Mouse (Mus musculus) cerebellum, postnatal 14 days (tissue): ENCODE measurements around the gene Crygn.

Experiments
- DNase-seq, 2 experiments: peaks; one replicate each; pipeline ENCODE4 v3.0.0; 2021; ENCODE audit warnings: mixed read lengths in 2 of 2

The Crygn gene

DNA sequence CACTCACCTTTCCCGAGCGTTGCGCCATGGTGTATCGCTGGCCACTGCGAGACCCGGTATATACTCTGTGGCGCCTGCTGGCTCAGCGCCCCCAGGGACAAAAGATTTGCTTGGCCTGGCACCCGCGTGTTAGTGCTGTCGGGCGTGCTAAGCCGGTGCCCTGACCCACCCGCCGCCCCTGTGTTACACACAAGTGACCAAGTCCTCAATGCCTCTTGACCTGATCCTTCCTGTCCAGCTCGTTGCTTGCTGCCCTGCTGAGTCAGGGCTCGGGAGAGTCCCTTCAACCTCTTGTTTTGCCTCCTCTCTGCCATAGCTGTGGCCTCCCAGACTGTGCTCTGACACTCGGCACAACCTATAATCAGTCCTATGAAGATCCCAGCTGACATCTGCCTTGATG lies at the start of gene Crygn:
Gene Crygn, minus strand, starts transcription at position 193 of the 400 bp plus-strand sequence.
- DNase-seq, result no peak

DNA sequence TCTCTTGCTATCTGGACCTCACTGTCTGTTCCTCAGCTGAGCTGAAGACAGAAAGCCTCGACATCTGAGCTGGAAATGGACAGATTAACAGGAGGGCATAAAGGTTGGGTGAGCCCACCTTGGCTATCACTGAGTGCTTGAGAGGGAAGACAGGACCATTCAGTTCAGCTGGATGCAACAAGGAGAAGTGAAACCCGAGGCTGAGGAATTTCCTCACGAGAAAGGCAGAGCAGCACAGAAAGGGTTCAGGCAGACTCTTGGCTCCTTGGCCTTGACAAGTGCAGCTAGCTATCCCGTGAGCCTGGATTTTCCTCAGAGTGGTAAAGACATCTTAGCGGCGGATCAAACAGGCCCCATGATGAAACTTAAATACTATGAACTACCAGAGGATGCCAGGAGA lies 47.4 kb upstream of the Crygn start:
- DNase-seq, result no peak

DNA sequence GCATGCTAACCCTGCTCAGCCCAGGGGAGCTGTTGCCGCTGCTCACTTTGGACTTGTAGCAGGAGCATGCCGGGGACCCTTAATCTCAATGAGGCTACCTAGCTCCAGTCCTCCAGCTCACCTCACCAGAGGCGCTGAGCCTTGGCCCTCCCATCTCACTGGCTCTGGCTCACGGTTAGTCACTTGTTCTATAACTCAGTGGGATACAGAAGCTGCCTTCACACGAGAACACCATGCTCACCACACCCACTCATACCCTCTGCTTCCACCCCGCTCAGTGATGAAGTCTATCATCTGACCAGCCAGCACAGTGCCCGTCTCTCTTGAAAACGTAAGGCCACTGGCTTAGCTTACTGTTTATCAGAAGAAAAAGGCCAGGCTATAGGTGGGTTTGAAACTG lies 46.9 kb upstream of the Crygn start:
- no peak for DNase-seq

DNA sequence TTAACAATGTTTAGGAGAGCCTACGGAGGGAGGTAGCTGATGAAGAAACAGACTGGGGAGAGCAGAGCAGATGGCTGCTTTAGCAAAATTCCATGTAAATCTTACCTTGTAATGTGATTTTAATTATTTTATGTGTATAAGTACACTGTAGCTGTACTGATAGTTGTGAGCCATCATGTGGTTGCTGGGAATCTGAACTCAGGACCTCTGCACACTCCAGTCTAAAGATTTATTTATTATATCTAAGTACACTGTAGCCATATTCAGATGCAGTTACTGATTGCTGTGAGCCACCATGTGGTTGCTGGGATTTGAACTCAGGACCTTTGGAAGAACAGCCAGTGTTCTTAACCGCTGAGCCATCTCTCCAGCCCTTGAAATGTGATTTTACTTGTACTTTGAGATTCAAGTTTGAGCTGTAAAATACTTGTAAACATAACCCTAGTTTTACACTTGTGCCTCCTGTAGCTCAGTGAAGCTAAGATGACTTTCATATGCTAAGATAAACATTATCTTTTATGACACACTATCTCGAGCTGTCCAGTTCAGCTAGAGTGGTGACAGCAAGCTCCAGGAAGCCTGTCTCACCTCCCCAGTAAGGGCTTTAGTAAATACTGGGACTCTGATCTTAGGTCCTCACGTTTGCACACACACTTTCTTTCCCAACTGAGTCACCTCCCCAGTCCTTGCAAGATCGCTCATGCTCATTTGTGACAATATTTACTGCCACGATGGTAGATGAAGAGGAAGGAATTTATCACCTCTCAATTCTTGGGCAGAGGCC lies 44.2 kb upstream of the Crygn start:
- DNase-seq, result no peak

DNA sequence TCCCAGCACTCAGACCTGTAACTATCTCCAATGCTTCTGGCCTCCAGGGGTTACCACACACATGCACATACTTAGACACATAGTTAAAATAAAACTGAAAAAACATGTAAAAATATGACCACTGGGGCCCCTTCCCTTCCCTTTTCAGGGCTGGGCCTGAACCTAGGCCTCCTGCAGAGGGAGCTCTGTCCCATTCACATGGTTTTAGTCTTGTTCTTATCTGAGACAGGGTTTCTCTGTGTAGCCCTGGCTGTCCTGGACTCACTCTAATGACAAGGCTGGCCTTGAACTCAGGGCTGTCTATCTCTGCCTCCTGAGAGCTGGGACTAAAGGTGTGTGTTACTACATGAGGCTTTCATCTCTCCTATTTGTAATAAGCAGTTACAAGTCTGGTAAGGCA lies 42.6 kb upstream of the Crygn start:
- no peak for DNase-seq

DNA sequence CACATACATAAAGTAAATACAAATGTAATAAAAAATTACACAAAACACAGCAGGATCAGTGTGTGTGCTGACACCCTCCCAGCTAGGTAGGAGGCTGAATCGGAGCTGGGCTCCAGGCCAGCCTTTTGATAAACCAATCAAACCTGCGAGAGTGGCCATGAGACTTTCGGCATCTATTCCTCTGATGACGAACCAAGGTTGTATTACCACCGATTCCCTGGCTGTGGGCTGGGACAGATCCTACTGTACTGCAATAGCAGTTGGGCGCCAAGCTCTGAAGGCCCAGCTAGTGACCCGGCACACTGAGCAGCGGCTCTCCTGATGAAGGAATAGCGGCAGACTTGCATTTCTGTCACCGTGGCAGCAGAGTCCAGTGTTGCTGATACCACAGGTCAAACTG lies 40.8 kb upstream of the Crygn start:
- no peak for DNase-seq

DNA sequence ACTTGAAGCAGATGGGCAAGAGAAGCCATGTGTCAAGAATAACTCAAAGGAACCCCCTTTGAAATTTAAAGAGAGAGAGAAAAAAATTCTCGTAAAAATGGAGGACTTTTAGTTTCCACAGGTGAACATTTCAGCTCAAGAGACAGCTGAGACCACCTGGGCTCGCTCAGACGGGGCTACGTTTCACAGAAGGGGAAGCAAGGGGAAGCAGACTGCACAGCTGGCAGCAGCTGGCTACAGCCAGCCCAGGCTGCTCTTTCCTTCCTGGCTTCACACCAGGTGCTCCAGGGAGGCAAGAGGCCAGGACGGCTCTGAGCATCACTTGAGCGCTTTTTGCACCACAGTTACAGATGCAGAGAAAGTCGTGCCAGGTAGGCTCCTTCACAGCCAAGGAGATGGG lies 40.0 kb upstream of the Crygn start:
- DNase-seq, result no peak

DNA sequence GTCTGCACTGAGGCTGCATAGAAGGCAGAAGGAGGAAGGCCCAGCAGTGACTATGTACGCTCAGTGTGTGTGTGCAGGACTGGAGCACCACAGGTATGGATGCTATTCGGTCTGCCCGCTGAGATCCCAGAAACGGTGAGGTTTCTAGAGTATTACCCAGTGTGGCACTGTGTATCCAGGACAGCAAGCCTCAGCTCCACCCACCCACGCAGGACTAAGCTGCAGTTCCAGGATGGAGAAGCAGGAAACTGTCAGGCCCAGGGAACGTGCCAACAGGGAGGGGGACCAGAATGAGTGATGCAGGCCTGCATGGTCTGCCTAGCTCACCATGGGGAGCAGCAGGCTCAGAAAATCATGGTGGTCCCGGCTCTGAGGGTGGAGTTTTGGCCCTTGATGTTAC lies 35.2 kb upstream of the Crygn start:
- no peak for DNase-seq

DNA sequence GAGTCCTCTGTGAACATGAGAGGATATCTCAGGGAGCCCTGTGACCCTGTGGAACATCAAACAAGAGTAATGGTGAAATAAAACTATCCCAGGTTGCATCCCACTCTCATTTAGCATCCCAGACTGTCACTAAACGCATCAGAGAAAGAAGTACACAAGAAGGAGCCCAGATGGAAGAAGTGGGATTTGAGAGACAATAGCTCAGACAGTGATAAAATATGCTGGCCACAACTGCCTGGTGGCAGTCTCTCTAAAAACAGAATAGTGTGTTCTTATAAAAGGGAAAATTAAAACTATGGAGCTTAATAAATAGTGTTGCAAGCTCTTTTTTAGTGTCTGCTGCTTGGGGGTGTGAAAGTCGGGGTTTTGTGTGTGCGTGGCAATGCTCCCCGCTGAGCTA lies 25.1 kb upstream of the Crygn start:
- no peak for DNase-seq

DNA sequence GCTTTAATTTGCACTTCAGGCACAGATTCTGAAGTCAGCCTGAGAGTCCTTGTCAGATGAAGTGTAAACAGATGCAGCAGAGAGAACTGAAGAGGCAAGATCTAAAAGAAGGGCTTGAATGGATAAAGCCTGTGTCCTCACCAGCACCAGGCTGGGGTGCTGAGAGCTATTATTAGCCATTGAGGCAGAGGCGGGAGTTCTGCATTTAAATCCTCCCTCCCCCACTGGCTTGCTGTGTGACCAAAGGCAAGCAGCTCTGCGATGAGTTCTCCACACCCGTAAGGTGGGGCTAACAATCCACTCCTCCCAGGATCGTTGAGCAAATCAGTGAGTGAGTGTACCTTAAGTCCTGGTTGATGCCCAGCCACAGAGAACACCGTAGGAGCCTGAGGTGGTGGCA lies 23.2 kb upstream of the Crygn start:
- no peak for DNase-seq

DNA sequence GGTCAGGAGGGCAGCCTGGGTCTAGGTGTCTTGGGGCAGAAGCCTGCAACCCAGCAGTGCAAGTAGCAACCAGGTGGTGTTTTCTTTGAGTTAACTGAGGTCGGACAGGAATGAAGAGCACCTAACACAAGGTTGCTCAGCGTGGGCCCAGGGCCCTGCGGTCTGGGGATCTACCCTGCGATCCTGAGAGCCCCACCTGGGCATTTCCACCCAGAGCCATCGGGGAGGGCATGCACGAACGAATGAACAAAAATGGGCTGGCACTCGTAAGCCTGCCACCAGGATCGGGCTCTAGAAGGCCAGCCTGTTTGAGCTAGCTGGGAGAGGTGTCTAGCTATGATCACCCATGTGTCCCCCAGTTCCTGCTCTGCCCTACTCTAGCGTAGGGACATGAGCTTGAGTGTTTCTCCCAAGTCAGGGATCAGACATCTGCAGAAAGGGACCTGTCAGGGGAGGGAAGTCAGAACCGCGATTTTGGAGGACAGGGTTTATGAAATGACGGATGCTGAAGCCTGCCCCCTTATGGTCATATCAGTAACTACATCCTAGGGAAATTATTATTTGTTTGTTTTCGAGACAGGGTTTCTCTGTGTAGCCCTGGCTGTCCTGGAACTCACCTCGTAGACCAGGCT lies 22.2 kb upstream of the Crygn start:
- peak; percentile 61 to 71 for DNase-seq

DNA sequence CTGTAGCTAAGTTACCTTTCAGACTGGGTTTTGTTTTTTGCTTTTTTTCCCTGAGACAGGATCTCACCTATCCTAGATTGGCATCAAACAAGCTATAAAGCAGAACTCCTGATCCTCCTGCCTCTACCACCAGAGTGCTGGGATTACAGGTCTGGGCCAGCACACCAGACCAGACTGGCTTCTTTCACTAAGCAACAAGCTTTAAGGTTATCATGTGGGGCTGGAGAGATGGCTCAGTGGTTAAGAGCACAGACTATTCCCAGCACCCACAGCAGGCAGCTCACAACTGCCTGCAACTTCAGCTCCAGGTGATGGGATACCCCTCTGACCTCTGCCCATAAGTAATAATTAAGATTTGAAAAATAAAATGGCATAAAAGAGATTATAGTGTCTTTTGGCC lies 21.5 kb upstream of the Crygn start:
- DNase-seq, result no peak

DNA sequence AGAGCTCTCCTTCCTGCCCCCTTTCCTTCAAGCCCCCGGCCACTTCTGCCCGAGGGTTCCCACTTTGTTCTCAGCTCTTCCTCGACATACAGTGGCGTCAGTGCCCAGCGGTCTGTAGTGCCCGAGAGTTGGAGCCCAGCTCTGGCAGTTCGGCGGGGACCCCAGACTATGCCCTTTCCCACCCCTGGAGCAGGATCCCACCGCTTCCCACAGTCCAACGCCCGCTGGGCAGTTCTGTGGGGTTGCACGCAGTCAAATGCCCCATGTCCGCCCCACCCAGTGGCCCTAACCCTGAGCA lies 21.0 kb upstream of the Crygn start:
- no peak for DNase-seq

DNA sequence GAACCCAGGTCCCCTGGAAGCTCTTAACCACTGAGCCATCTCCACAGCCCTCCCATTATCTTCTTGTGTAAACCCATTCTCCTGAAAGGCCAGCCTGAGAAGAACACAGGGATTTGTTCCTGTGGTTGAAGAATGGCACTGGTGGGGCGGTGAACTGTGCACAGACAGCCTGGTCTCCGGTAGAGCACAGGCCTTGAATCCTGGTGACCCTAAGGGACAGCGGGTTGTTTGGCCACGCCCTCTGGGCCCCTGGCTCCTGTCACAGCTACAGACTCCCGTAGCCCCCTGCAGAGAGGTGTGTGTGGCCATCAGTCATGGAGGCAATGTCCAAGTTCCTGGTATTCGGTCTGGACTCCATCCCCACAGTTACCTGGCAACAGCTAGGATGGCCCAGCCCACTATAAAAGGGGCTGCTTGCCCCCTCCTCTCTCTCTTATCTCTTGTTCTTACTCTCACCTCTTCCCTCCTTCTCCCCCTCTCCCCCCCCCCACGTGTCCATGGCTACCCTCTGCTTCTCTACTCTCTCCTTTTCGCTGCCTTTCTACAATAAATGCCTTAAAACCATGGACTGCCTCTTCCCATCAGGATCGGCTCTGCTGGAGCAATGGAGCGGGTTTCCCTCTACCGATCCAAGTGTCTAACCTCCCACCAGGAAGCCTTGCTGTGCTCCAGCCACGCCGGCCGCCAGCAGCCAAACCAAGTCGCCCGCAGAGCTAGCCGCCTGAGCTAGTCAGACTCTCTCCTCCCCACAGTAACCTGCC lies 20.5 kb upstream of the Crygn start:
- DNase-seq, result no peak

DNA sequence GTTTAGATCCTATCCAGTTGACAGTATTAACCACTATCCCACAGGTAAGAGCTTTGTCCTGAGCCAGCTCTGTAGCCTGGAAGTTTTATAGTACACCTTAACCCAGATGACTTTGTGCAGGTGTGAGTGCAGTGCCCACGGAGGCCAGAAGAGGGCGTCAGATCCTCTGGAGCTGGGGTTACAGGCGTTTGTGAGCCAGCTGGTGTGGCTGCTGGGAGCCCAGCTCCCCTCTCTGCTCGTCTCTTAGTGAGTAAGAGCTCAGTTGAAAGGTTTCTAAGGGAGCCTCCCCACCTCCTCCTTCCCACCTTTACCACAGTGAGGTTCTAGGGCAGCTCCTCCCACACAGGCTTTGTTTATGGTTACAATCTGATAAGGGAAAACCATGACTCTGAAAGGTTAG lies 18.9 kb upstream of the Crygn start:
- DNase-seq, result no peak

DNA sequence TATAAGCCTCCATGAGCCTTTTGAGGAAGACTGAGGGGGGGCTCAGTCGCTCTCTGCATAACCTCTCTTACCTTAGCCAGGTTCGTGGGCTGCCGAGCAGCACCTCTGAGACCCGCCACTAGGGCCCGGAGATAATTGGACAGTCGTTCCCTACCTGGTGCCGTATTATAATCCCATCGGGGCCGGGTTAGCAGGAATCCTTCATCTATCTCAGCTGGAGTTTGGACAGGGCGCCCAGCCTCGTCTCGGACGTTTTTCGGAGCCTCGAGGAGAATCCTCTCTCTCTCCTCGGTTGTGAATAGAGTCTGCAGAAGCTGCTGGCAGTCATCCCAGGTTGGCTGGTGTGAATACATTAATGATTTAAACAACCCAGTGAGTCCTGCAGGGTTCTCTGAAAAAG lies 16.7 kb upstream of the Crygn start:
- peak; percentile 17 to 26 for DNase-seq

DNA sequence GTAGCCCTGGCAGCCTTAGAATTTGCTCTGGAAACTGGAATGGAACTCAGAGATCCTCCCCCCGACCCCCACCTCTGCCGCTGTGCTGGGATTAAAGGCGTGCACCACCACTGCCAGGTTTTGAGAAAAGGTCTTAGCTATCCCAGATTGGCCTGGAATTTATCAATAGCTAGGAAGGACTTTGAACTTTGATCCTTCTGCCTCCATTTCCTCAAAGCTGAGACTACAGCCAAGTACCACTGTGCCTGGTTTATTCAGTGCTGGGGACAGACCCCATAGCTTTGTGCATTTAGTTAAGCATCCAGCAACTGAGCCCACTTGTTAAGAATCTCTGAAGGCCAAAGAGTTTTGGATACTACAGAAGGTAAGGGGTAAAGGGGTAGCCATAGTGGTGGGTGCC lies 877 bp downstream of the Crygn start:
- DNase-seq, result no peak

DNA sequence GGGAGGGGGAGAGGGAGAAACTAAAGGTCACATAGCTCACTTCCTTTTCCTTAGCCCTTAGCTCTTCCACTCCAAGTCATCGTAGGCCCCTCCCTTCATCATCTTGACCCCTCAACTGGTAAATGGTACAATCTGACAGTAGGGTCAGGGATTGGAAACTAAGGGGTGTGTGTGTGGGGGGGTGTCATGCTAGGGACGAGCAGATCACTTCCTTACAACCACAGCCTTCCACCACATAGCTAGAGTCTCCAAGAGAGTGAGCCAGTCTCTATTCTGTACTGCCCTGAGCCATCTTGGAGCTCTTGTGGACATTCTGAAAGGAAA lies 5.7 kb downstream of the Crygn start:
- DNase-seq, result no peak

DNA sequence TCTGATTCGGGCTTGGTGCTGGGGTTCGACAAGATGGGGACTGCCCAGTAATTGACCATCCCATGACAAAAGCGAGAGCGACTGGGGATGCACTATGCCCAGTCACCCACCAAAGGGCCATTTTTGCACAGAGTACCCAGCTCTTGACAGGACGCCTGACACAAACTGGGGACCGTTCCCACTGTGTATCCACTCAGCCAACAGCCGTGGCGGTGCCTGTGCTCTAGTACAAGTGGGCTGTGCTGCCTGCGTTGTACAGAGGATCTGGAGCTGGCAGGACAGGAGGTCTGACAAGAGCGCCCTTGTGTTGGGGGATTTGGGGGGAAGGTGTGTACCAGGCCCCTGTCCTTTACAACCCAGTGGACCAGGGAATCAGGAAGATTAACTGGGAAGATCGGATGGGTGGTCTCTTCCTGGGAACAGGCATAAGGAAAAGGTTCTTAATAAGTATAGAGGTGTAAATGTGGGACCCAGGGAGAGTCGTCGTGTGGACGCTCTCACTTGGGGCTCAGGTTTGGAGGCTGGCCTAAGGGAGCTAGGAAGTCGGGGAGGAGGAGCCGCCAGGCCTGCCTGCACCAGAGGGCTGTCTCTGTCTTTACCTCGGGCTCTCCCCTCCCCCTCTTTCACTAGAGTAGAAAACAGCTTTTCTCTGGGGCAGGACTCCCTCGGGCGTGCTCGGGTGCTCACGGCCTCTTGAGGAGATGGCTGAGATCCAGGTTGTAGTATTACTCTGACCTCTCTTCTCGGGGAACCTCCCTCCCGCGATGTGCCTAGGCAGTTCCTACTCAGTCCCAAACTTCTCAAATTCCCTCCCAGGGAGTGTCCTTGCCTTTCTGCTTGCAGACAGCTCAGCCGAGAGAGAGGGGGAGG lies 6.3 kb downstream of the Crygn start:
- DNase-seq, result peak; percentile 62 to 69

DNA sequence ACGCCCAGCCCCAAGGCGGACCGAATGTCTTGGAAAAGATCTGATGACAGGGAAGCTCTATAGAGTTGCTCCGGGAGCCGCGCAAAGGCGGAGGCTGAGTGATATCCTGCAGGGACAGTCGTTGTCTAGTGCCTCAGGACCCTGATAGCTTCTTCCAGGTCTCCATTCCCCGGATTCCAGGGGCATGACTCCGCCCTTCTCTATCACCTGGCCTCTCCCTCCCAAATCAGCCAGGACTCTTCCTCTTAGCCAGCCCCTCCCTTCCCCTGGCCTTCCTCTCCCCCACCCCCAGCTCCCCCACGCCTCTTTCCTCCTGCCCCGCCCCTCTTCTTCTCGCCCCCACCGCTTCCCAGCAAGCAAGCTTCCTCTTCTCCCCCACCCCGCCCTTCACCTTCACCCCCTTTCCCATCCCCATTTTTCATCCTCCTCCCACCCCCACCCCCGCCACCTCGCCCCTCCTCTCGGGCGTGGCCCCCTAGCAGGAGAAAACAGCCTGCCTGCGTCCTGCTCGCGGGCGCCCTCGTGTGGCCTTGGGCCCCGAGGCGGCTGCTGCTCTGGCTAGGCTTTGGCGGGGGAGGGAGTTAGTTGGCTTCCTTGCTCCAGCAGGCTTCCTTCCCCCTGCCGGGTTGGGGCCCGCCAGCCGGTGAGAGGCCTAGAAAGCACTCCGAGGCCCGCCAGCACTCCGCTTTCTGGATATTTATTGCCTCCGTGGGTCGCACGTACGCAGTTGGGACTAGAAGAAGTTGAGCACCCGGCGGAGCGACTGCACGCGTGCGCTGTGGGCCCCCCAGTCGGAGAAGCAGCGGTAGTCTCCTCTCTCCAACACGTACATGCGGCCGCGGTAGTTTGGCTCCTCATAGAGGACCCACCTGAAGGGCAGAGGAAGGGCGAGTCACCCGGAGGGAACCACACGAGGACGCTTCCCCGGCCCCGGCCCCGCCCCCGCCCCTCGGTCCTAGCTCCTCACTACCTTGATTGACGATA lies 7.2 kb downstream of the Crygn start:
- DNase-seq, result peak; percentile 94 to 96

DNA sequence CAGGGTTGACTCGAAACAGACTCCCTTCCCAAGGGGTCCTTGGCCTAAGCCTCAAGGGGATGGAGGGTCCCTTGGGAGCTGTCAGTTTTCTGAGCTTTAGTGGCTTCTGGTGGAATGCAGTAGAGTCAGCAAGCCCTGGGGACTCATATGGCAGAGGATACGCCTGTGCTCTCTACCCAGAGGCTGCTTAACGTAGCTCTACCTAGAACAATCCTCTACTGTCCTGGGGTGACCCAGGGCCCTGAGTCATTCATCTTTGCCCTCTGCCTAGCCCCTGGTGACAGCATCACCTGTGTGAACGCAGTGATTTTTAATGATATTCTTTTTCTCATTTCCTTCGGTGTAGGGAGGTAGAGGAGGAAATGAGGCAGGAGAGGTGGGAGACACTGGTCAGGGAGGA lies 8.1 kb downstream of the Crygn start:
- DNase-seq, result peak in 1 of 2 experiments; percentile 28

DNA sequence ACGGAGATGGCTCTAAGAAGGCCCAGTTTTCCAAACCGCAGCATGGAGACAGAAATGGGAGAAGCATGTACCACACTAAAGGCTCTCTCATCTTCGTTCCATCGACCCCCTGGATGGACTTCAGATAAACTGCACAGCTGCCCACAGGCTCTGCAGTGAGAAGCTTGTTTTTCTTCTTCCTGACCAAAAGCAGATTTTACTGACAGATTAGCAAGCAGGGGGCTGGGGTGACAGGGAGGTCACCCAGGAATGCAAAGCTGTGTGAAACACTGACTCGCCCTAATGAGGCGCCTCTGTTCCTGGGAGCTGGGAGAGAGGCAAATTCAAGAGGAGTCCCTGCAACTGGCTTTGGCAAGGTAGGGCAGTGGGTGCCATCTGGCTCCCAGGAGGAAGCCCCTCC lies 10.3 kb downstream of the Crygn start:
- DNase-seq, result no peak
